Mouse (Mus musculus) adrenal gland, adult (tissue): ENCODE results near the gene Pdpn.
A peak's percentile ranks its signal among the peaks of the same experiment; 100 is the strongest.
"Not testable (repeated sequence)": the region's sequence is repeated elsewhere in the genome, so short reads cannot be mapped to it uniquely, and the experiment has no call there.

Experiments
- DNase-seq, 2 experiments: peaks; one replicate each; pipeline ENCODE4 v3.0.0; 2022 to 2023; ENCODE audit warnings: low spot score in 1 of 2; ENCODE audit not compliant: inconsistent age in 2 of 2

Pdpn gene

GRCm38 (mm10) chr4:143299325-143300070, at the start of gene Pdpn:
Gene Pdpn (minus strand): TSS chr4:143299564.
- peak; percentile 35 to 37 for DNase-seq

DNA sequence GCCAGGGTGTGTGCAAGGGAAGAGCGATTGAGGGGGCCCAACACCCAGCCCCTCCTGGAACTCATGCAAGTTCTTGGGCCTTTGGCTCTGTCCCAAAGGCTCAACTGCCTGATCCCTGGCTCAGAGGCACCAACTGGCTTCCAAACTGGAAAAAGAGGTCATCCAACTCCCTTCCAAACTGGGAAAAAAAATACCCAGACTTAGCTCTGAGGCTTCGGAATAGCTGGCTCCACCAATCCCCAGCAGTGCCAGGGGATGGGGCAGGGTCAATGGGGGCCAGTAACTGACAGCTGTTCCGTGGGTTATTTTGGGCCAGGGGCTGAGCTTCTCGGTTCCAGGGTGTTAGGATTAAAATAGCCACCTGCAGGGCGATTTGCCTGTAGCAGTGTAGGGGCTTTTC, 49.3 kb upstream of the Pdpn start:
- no peak for DNase-seq

DNA sequence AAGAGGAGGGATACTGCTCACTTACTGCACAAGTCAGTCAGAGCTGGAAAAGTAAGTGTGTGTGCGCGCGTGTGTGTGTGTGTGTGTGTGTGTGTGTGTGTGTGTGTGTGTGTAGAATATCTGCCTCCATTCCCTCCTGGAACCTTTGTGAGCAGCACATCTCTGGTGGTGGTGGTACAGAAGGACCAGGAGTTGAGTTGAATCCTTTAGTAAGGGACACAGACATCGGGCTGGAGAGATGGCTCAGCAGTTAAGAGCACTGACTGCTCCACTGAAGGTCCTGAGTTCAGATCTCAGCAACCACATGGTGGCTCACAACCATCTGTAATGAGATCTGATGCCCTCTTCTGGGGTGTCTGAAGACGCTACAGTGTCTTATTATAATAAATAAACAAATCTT, 46.1 kb upstream of the Pdpn start:
- not testable (repeated sequence) for DNase-seq

DNA sequence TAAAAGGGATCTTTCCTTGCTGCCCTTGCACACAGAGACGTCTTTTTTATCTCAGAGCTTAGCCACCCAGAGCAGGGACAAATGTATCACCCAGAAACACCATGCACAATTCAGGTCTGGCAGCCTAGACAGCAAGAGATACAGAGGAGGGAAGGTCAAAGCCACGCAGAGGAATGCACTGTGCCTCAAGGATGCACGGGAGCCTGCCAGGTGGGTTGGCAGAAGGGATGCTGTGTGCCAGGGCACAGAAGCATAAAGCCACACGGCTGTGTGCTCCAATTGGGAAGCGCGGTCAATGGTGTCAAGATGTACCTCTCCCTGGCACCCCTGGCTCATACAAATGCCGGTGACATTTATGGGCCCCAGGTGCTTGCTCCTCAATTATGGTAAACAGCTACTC, 42.1 kb upstream of the Pdpn start:
- no peak for DNase-seq

GRCm38 (mm10) chr4:143339808-143340207, 40.4 kb upstream of the Pdpn start:
- DNase-seq: no peak

DNA sequence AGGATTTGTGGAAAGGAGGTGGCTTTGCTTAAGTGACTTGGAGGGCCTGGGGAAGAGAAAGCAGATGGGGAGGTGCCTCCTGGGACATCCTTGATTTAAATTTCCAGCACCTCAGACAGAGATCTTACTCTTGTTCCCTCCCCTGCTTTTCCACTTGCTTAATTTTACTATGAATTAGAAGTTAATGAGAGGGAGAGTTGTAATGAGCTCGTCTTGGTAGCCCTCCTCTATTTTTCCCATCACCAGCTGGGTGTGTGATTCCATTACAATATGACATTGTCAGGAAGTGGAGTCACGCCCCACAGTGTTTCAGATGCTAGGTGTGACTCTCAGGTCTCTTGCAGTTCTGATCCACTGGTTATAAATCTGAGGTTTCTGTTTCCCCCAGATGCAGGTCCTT, 36.7 kb upstream of the Pdpn start:
- no peak for DNase-seq

GRCm38 (mm10) chr4:143334995-143335394, 35.6 kb upstream of the Pdpn start:
- DNase-seq: no peak

DNA sequence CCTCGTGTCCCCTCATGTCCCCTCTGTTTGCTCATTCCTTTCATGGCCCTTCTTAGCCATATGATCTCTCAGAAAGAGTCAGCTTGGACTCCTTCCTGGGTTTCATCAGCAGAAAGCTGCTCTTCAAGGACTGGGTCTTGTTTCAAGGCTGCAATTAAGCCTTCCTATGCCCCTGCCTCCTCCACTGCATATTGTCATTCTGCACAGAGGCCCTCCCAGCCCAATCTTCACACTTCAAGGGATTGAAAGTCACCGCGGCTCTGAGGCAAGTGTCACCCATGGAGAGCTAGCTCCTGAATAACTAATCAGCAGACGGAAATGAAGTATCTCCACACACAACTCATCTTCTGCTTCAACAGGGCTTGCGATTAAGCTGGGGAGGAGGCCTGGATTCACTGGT, 34.8 kb upstream of the Pdpn start:
- no peak for DNase-seq

- DNase-seq: no peak
Observed at GRCm38 (mm10) chr4:143331787-143332186, 32.4 kb upstream of the Pdpn start.

DNA sequence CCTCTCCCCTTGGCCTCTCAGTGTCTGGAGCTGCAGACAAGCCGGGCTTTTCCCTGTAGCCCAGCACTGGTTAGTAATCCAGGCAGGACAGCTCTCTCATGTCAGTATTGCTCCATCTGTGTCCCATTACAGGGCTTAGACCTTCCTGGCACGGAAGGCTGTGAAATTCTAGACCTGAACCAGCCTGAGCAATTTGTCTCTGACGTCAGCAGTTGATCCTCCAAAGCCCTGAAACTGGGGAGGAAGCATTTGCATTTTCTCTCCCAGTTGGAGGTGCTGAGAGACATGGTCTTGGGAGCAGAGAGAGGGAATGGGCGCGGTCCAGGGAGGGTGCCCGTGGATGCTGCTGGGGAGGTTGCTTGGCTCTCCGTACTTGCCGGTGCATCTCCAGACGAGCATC, 31.2 kb upstream of the Pdpn start:
- DNase-seq: no peak

- DNase-seq: peak; percentile 67 to 92
Observed at GRCm38 (mm10) chr4:143325625-143325941, 26.2 kb upstream of the Pdpn start.

- DNase-seq: no peak
Observed at GRCm38 (mm10) chr4:143324925-143325624, 25.7 kb upstream of the Pdpn start.

DNA sequence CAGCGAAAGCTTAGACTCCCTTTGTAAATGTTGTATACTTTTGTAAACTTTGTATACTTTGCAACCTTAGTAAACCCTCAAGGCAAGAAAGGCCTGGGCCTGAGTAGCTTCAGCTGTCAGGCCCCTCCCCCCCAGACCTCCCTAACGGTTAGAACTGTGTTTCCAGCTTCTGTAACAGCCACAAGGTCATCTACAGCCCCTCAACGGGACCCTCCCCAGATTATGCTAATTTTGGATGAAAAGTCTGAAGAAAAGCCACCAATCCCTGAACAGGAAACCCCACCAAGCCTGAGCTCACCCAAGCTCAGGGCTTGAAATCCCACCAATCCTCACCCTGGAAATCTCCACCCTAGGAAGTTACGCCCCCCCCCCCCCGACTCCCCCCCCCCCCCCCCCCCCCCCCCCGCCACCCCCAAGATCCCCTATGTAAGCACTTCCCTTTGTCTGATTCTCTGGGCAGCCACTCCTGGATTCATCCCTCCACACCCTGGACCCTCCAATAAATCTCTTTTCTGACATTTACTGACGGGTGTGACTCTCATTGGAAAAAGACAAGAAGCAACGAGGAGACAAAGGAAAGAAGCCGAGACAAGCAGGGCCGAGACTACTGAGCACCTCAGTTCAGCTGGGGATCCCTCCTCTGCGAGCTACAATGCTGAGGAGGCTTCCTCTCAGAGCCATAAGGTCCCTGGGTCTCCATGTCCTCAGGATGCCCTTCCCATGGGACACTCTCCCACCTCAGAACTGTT, 25.0 kb upstream of the Pdpn start:
- no peak for DNase-seq

DNA sequence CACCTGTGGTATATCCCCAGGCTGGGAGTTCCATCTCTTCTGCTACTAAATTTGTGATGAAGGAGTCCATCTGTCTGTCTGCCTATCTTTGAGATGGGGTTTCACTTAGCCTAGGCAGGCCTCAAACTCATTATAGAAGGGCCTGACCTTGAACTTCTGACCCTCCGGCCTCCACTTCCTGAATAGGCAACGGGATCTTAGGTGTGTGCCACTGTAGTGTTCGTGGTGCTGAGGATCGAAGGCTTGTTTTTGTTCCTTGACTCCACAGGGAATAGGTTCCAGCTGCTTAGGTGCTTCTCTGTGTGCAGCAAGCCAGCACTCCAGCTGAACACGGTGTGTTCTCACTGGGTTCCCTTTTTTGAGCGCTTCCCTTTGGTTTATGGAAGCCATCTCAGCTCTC, 13.9 kb upstream of the Pdpn start:
- DNase-seq: no peak

DNA sequence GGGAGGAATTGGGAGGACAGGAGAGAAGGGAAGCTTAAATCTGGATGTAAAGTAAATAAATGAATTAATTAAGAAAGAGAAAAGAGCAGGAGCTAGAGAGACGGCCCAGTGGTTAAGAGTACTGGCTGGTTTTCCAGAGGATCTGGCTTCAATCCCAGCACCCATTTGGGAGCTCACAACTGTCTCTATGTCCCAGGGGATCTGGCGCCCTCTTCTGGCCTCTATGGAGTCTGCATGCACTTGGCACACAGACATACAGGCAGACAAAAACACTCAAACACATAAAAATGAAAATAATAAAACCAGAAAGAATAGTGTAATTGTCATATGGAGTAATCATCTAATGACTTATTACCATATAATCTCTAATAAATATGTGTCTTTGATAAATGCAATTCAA, 12.0 kb upstream of the Pdpn start:
- peak; percentile 21 to 62 for DNase-seq

DNA sequence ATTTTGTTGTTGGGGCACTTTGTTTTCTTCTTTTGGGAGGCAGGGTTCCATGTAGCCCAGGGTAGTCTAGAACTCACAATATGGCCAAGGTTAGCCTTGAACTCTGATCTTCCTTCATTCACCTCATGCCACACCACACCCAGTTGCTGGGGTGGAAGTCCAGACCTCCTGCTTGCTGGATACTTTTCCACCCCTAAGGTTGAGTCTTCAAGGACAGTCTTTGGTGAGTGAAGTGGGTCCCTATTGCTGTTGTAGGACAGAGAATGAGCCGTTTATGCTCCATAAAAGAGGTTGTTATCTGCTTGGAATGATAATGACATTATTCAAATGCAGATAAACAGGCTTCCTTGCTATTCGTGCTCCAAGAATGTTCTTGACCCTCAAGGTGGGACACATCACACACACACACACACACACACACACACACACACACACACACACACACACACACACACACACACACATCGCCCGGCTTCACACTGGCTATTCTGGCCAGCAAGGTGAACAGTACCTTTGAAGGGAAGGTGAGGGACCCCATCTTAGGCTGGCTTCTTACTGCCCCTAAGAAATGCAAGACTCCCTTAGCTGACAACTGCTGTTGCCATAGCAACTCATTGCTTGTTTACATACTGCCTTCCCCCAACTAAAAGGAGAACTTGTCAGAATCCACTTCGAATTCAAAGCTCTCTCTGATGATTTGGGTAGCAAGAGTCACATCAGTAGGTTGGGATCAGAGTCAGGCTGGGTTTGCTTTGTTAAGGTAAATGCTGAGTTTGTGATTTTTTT, 6.8 kb upstream of the Pdpn start:
- DNase-seq: no peak

DNA sequence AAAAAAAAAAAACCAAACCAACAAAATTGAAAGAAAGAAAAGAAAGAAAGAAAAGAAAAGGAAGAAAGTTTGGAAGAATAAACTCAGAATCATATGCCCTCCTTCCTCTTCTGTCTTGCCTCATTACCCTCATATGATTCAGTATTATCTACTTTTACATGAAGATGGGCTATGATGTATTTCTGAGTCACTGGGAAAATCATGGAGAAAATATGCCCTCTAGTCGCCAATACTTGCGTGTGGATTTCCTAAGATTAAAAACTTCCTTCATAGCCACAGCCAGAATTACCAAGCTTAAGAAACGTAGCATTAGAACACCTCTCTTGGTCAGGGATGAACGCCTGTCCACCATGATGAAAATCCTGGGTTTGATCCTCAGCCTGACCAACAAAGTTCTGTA, 5.7 kb upstream of the Pdpn start:
- DNase-seq: no peak

DNA sequence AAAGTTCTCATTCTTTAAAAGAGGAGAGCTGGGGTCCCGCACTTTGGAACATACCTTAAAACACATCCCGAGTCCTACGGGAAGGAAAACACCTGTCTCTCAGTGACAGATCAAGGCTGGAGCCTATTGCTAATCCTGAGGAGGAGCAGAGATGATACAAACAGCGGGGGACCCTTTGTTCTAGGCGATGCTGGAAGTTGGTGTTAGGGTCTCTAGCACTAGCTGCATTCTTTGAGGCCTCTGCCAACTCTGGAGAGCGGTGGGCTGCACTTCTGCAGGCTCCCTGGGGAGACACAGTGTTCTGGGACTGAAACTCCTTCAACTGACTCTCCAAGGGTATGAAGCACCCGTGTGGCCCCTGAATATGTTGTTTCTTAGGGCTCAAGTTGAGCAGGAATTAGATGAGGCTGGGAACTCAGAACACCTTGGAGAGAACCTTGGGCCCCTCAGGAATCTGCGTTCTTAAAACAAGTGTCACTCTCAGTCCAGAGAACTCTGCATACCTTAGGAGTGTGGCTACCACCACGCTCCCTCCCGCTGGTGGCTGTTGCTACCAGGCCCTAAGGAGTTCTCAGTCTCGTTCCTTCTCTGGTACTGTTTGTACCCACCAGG, 3.0 kb upstream of the Pdpn start:
- DNase-seq: no peak

DNA sequence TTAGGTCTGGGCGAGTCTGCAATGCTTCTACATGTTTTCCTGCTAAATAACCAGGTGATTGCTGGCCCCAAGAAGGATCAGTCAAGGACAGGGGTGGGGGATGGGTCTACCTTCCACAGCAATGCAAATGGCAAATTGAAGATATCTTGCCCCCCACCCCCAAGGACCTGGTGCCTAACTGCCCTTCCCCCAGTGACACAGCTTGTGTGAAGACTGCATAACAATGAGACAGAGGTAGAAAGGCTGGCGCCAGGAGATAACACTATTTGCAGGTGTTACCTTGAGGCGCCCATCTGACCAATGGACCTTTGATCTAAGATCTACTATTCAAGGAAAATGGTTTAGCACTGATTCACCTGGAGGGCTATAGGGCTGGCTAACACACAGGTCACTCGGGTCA, 2.5 kb upstream of the Pdpn start:
- DNase-seq: no peak

DNA sequence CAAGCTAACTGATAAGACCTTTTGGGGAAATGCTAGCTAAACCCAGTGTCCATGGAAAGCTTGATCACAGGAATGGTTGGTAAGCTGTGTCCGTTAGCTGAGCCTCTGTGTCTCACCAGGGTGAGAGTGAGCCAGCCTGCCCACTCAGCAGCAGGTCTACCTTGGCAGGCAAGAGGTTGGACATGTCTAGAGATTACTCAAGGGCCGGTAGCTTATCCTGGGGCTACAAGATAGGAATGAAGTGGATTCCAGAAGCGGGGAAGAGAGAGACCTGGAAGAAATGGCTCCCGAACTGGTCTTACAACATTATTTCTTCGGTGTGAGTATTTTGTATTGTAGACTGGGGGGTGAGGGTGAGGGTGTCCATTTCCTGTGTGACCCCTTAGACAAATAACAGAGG, 1.7 kb upstream of the Pdpn start:
- DNase-seq: no peak

- DNase-seq: no peak
Observed at GRCm38 (mm10) chr4:143300113-143300688, 837 bp upstream of the Pdpn start.
